Mouse (Mus musculus): ENCODE data around the gene Gm4869. TPM values are rescaled to one million over a fixed set of nuclear protein-coding genes. Genes with fewer than 3 reads are reported as not detected.

Gm4869 gene
- total and polyA plus RNA-seq, 3 experiments: 0.08 TPM; not detected in 2

DNA sequence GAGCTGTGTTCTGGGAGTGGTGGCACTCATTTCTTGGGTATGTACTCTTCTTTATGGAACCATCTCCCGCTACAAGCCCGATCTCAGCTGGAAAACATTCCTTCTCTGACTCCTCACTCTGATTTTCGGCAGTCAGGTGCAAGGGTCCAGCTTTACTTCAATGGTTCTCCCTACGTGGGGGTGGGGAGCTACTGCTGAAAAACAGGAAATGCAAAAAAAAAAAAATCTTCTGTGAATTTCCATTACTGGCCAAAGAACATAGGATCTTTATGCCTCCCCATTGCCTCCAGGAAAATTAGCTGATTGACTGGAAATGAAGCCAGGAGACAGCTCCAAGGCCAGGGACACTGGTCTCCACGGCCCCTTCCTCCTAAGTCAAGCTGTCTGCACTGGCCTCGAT is 38.8 kb upstream of the Gm4869 start:
- no peak overlapping the region for H3K4me3 ChIP-seq (ENCODE audit: control insufficient read depth in 1 of 2, insufficient read depth in 1 of 2, low read depth in 2 of 2, low read length in 2 of 2)
- no peaks in the 10 kb centered on the region for H3K79me2 ChIP-seq (ENCODE audit: control insufficient read depth, insufficient read depth, low read length, poor library complexity)
- peak; percentile 69 for TF ChIP-seq ZNF384 (IDR thresholded peaks at IDR 0.05; ENCODE audit: low read depth, low read length)
- TF ChIP-seq SMC3 (IDR thresholded peaks at IDR 0.05; ENCODE audit: low read depth, low read length): no peak
- H3K27me3 ChIP-seq (ENCODE audit: control insufficient read depth in 1 of 2, insufficient read depth in 2 of 2, low read length in 2 of 2): peaks cover 11 to 15% of the 10 kb centered on the region in 2 experiments
- no peaks in the 10 kb centered on the region for H3K36me3 ChIP-seq (ENCODE audit: control insufficient read depth in 1 of 2, insufficient read depth in 2 of 2, low read length in 2 of 2)
- no peak overlapping the region for H3K27ac ChIP-seq (ENCODE audit: control insufficient read depth, low read depth, low read length)
- DNase-seq (ENCODE audit: low read depth, low spot score): no peak
- no peak overlapping the region for H3K9ac ChIP-seq (ENCODE audit: control insufficient read depth, low read depth, low read length, poor library complexity, severe bottlenecking)
- H3K4me1 ChIP-seq (ENCODE audit: control insufficient read depth in 1 of 2, insufficient read depth in 2 of 2, low read length in 2 of 2): no peaks in the 10 kb centered on the region
- no peaks in the 10 kb centered on the region for H3K9me3 ChIP-seq (replicated peaks; ENCODE audit: insufficient read depth, low read length)

DNA sequence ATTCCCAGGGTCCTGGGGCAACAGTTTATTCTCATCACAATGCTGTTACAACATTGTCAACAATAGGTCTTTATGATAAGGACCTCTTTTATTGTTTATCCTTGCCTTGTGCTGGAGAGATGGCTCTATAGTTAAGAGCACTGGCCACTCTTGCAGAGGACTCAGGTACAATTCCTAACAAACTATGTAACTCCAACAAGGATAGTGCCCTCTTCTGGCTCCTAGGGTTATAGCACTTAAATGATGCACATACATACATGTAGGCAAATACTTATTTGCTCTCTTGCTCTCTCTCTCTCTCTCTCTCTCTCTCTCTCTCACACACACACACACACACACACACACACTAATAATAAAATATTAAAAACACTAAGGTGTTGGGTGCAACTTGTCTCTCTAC is 36.6 kb upstream of the Gm4869 start:
- H3K36me3 ChIP-seq (ENCODE audit: control insufficient read depth in 1 of 2, insufficient read depth in 2 of 2, low read length in 2 of 2): no peaks in the 10 kb centered on the region
- H3K27me3 ChIP-seq (ENCODE audit: control insufficient read depth in 1 of 2, insufficient read depth in 2 of 2, low read length in 2 of 2): peaks cover 9% of the 10 kb centered on the region in 2 experiments
- H3K4me1 ChIP-seq (ENCODE audit: control insufficient read depth in 1 of 2, insufficient read depth in 2 of 2, low read length in 2 of 2): no peaks in the 10 kb centered on the region
- H3K9ac ChIP-seq (ENCODE audit: control insufficient read depth, low read depth, low read length, poor library complexity, severe bottlenecking): no peak overlapping the region
- no peak overlapping the region for H3K27ac ChIP-seq (ENCODE audit: control insufficient read depth, low read depth, low read length)
- TF ChIP-seq POLR2A (IDR thresholded peaks at IDR 0.05; ENCODE audit: control insufficient read depth in 1 of 2, insufficient read depth in 1 of 2, low read depth in 1 of 2, low read length in 2 of 2, poor library complexity in 1 of 2) (no peak), CTCF (IDR thresholded peaks at IDR 0.05 in 2 of 3, conservative IDR thresholded peaks at IDR 0.05 in 1 of 3; ENCODE audit: control insufficient read depth in 1 of 3, insufficient read depth in 1 of 3, low read depth in 2 of 3, low read length in 3 of 3, poor library complexity in 1 of 3, severe bottlenecking in 1 of 3) (peak in 1 of 3 experiments; percentile 26; a peak in 1 of 6 replicates), USF1 (IDR thresholded peaks at IDR 0.05; ENCODE audit: low read depth, low read length) (no peak)
- DNase-seq (ENCODE audit: low read depth, low spot score): no peak
- H3K79me2 ChIP-seq (ENCODE audit: control insufficient read depth, insufficient read depth, low read length, poor library complexity): no peaks in the 10 kb centered on the region
- H3K4me3 ChIP-seq (ENCODE audit: control insufficient read depth in 1 of 2, insufficient read depth in 1 of 2, low read depth in 2 of 2, low read length in 2 of 2): no peak overlapping the region
- no peaks in the 10 kb centered on the region for H3K9me3 ChIP-seq (replicated peaks; ENCODE audit: insufficient read depth, low read length)

GRCm38 (mm10) chr5:140411339-140411738 is 34.1 kb upstream of the Gm4869 start:
- H3K27ac ChIP-seq (ENCODE audit: control insufficient read depth, low read depth, low read length): no peak overlapping the region
- no peaks in the 10 kb centered on the region for H3K4me1 ChIP-seq (ENCODE audit: control insufficient read depth in 1 of 2, insufficient read depth in 2 of 2, low read length in 2 of 2)
- DNase-seq (ENCODE audit: low read depth, low spot score): peak; percentile 87
- no peaks in the 10 kb centered on the region for H3K9me3 ChIP-seq (replicated peaks; ENCODE audit: insufficient read depth, low read length)
- no peaks in the 10 kb centered on the region for H3K27me3 ChIP-seq (ENCODE audit: control insufficient read depth in 1 of 2, insufficient read depth in 2 of 2, low read length in 2 of 2)
- H3K36me3 ChIP-seq (ENCODE audit: control insufficient read depth in 1 of 2, insufficient read depth in 2 of 2, low read length in 2 of 2): no peaks in the 10 kb centered on the region
- no peak for TF ChIP-seq KAT2A (conservative IDR thresholded peaks at IDR 0.05; ENCODE audit: low read depth, low read length)
- no peak for TF ChIP-seq MAX (IDR thresholded peaks at IDR 0.05; ENCODE audit: low read length)
- peak; percentile 20; the same call in 1 of the 2 replicates for TF ChIP-seq ZC3H11A (IDR thresholded peaks at IDR 0.05; ENCODE audit: low read depth, low read length)
- no peak for TF ChIP-seq USF2 (IDR thresholded peaks at IDR 0.05; ENCODE audit: borderline replicate concordance in 1 of 2, insufficient read depth in 1 of 2, low read depth in 1 of 2, low read length in 2 of 2)
- TF ChIP-seq MAFK (IDR thresholded peaks at IDR 0.05; ENCODE audit: borderline replicate concordance, low read depth, low read length): no peak
- TF ChIP-seq BHLHE40 (IDR thresholded peaks at IDR 0.05; ENCODE audit: borderline replicate concordance, low read depth, low read length): no peak
- peak; percentile 68 to 74 (median 71) for TF ChIP-seq CTCF (IDR thresholded peaks at IDR 0.05 in 2 of 3, conservative IDR thresholded peaks at IDR 0.05 in 1 of 3; ENCODE audit: control insufficient read depth in 1 of 3, insufficient read depth in 1 of 3, low read depth in 2 of 3, low read length in 3 of 3, poor library complexity in 1 of 3, severe bottlenecking in 1 of 3)
- peak; percentile 54 for TF ChIP-seq SMC3 (IDR thresholded peaks at IDR 0.05; ENCODE audit: low read depth, low read length)
- peak; percentile 60 for TF ChIP-seq RAD21 (IDR thresholded peaks at IDR 0.05; ENCODE audit: low read depth, low read length)
- TF ChIP-seq MXI1 (IDR thresholded peaks at IDR 0.05; ENCODE audit: low read depth, low read length): no peak
- 0 out of 2 replicates have a peak, but pooled peaks have one; percentile 25 for TF ChIP-seq SIN3A (IDR thresholded peaks at IDR 0.05; ENCODE audit: low read length)
- TF ChIP-seq CHD2 (IDR thresholded peaks at IDR 0.05; ENCODE audit: low read length): no peak
- no peaks in the 10 kb centered on the region for H3K79me2 ChIP-seq (ENCODE audit: control insufficient read depth, insufficient read depth, low read length, poor library complexity)
- H3K9ac ChIP-seq (ENCODE audit: control insufficient read depth, low read depth, low read length, poor library complexity, severe bottlenecking): no peak overlapping the region
- H3K4me3 ChIP-seq (ENCODE audit: control insufficient read depth in 1 of 2, insufficient read depth in 1 of 2, low read depth in 2 of 2, low read length in 2 of 2): no peak overlapping the region

All from MEL (cell line).